Mouse (Mus musculus): ENCODE results near the gene Necab3.

Gene Necab3

GRCm38 (mm10) chr2:154558264-154559039, at the start of gene Necab3:
Necab3 (minus strand) TSS chr2:154558890.
- ATAC-seq (ENCODE audit: low TSS enrichment): peak; percentile 45

GRCm38 (mm10) chr2:154606965-154607364, 48.3 kb upstream of the Necab3 start:
- ATAC-seq (ENCODE audit: low TSS enrichment): no peak

GRCm38 (mm10) chr2:154604156-154604555, 45.5 kb upstream of the Necab3 start:
- ATAC-seq (ENCODE audit: low TSS enrichment): no peak

GRCm38 (mm10) chr2:154603638-154604153, 45.0 kb upstream of the Necab3 start, which contains the start of gene Pxmp4:
Pxmp4 (minus strand) TSS chr2:154603708.
- ATAC-seq (ENCODE audit: low TSS enrichment): peak; percentile 100

GRCm38 (mm10) chr2:154603007-154603637, 44.4 kb upstream of the Necab3 start:
- peak; percentile 38; the same call in 1 of the 2 replicates for ATAC-seq (ENCODE audit: low TSS enrichment)

- ATAC-seq (ENCODE audit: low TSS enrichment): no peak
Measured at GRCm38 (mm10) chr2:154601324-154601723, 42.6 kb upstream of the Necab3 start.

- ATAC-seq (ENCODE audit: low TSS enrichment): no peak
Measured at GRCm38 (mm10) chr2:154600586-154600985, 41.9 kb upstream of the Necab3 start.

- no peak for ATAC-seq (ENCODE audit: low TSS enrichment)
Measured at GRCm38 (mm10) chr2:154597399-154597798, 38.7 kb upstream of the Necab3 start.

GRCm38 (mm10) chr2:154595775-154596174, 37.1 kb upstream of the Necab3 start:
- ATAC-seq (ENCODE audit: low TSS enrichment): no peak

GRCm38 (mm10) chr2:154593025-154593424, 34.3 kb upstream of the Necab3 start:
- ATAC-seq (ENCODE audit: low TSS enrichment): no peak

- no peak for ATAC-seq (ENCODE audit: low TSS enrichment)
Measured at GRCm38 (mm10) chr2:154591239-154591638, 32.5 kb upstream of the Necab3 start.

- ATAC-seq (ENCODE audit: low TSS enrichment): peak; percentile 68
Measured at GRCm38 (mm10) chr2:154589051-154589450, 30.4 kb upstream of the Necab3 start.

GRCm38 (mm10) chr2:154586405-154586804, 27.7 kb upstream of the Necab3 start:
- ATAC-seq (ENCODE audit: low TSS enrichment): no peak

- no peak for ATAC-seq (ENCODE audit: low TSS enrichment)
Measured at GRCm38 (mm10) chr2:154584931-154585601, 26.4 kb upstream of the Necab3 start.

- peak; percentile 86 for ATAC-seq (ENCODE audit: low TSS enrichment)
Measured at GRCm38 (mm10) chr2:154583906-154584872, 25.5 kb upstream of the Necab3 start.

GRCm38 (mm10) chr2:154581421-154581820, 22.7 kb upstream of the Necab3 start:
- ATAC-seq (ENCODE audit: low TSS enrichment): no peak

GRCm38 (mm10) chr2:154580586-154580985, 21.9 kb upstream of the Necab3 start:
- ATAC-seq (ENCODE audit: low TSS enrichment): no peak

- no peak for ATAC-seq (ENCODE audit: low TSS enrichment)
Measured at GRCm38 (mm10) chr2:154577744-154578067, 19.0 kb upstream of the Necab3 start.

GRCm38 (mm10) chr2:154576876-154577743, 18.4 kb upstream of the Necab3 start:
- ATAC-seq (ENCODE audit: low TSS enrichment): no peak

GRCm38 (mm10) chr2:154574271-154574670, 15.6 kb upstream of the Necab3 start:
- ATAC-seq (ENCODE audit: low TSS enrichment): no peak

All from frontal cortex, adult (tissue).